Mouse (Mus musculus): ENCODE measurements around the gene Syt3.

Syt3 gene
- long read RNA-seq, experiment 1, partial matches to known transcripts: 1 of 3 reads
- long read RNA-seq, experiment 1, other reads (novel, unspliced or antisense): 0 of 3 reads
- long read RNA-seq, experiment 2, partial matches to known transcripts: 1 of 5 reads
- long read RNA-seq, experiment 2, other reads (novel, unspliced or antisense): 2 of 5 reads

DNA sequence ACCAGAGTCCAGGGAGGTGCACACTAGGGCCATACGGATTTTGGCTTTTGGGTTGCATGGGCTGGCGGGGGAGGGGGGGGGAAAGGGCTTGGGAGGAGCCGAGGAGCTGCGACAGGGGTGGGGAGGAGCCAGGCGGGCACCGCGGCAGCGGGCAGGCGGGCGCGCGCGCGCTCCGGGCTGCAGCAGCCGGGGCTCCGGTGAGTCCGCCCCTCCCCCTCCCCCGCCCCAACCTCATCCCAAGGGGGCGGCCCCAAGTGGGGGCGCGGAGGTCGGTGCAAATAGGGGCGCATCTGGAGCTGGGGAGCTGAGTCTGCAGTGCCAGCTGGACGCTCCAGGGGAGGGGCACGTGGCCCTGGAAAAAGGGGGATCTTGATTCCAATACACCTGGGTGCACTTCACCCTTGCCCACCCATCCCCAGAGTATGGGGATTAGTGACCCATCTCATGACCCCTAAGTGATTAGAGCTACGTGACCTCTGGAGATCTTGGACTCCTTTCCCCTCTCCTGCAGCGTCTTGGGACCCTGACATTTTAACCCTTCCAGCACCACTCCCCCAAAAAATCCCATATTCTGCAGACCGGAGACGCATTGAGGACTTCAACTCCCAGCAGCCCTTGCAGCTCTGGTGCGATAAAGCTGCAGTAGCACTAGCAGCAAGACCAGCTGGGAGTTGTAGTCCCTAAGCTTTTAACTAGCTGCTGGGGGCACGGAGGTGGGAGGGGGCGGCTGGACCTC, at the start of gene Syt3:
Gene Syt3, plus strand, starts transcription at position 123 of the 736 bp plus-strand sequence.
- intact Hi-C loops (cut with DNase I): no loop called here

GRCm38 (mm10) chr7:44334139-44334538, 49.8 kb upstream of the Syt3 start:
- intact Hi-C loops (cut with DNase I): no loop called here

- intact Hi-C loops (cut with DNase I): no loop called here
These were observed 48.6 kb upstream of the Syt3 start for GRCm38 (mm10) chr7:44335031-44335878.

DNA sequence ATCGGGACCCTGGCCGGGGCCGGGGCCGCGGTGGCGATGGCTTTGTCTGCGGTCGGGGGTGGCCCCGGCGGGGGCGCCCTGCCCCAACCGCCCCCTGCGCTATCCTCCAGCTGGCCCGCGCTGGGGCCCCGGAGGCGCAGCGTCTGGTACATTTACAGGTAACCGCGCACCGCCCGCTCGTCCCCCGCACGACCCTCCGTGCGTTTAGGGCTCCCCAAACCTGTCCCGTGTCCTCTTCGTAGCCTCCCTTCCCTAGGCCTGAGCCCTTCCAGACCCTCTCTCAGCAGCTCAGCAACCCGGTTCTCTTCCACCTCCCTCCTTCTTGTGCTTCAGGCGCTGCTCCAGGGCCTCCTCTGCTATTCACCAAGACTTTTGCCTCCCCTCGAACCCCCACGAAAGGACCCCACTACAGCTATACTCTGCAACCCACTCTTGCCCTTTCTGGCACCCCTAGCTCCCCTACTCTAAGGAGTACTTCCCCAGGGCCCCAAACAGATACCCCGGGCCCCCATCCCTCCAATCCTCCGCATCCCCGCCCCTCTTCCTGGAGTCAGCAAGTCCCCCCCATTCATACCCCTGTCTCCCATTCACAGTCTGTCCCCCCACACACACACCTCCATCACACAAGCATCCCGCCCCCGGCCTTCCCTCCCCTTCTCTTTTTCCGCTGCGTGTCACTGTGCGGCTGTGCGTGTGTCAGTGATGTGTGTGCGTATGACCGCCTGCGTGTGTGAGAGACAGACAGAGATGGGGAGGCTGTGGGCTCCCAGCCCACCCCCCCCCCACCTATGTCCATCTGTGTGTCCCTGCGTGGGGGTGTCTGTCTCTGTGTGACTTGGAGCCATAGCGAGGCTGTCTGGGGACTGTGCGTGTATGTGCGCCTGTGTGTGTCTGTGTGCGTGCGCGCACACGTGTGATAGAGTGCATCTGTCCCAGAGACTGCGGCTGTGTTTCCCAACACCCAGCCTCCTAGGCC, 47.6 kb upstream of the Syt3 start:
- intact Hi-C loops (cut with DNase I): no loop called here

DNA sequence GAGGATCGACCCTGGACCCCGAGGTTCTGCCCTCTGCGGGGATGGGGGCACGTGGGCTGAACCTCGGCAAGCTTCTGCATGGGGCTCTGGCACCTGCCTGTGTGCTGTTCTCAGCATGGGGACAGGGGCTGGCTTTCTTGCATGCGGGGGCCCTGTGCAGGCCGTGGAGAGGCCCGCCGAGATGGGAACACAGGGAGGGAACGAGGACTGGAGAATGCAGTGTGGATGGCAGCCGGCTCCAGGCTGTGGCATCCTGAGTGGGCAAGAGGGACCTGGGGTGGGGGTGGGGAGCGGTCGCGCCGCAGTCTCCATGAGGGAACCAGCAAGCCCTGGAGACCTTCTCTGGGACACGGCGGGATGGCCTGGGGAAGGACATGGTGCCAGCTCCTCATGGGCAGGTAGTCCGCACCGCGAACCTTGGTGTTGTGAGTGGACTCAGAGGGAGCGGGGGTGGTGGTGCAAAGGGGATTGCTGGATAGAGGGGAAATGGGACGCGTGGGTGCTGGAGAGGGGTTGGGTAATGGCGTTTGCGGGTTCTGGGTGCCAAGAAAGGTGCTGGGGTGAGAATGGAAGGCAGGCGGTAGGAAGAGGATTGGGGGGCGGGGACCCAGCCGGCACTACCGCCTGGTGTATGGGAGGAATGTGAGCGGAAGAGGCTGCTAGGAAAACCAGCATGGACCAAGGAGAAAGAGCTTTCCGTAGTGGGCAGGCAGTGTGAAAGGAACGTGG, 46.6 kb upstream of the Syt3 start:
- intact Hi-C loops (cut with DNase I): no loop called here

DNA sequence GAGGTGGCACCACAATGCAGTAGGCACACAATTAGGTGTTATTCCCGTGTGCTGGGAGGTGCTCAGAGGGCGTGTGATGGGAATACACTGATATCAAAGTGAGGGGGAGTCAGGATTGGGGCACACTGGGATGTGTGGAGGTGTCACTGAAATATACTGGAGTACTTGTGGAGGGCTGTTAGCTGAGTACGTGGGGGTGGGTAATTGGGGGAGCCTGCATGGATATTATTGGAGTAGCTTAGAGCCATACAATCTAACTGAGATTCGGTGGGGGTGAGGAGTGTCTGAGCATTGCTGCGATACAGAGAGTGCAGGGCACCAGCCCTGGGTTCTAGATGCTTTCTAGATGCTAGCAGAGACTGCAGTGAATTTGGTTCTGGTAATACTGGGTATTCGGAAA, 43.7 kb upstream of the Syt3 start:
- intact Hi-C loops (cut with DNase I): no loop called here

DNA sequence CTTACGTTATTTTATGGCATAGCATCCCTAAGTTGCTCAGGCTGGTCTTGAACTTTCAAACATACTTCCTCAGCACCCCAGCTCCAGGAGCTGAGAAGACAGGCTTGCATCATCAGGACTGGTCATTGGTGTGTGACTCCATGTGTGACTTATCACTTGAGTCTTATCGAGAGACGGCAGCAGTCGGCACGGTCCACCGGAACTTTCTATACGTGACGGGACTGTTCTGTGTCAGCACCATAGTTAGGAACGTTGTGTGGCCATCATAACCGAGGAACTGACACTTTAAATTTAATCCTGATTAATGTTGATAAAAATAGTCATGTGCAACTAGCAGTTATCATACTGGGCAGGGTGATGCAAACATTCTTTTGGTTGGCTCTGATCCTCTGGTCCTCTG, 42.8 kb upstream of the Syt3 start:
- intact Hi-C loops (cut with DNase I): no loop called here

GRCm38 (mm10) chr7:44341714-44342113, 42.2 kb upstream of the Syt3 start:
- intact Hi-C loops (cut with DNase I): no loop called here

DNA sequence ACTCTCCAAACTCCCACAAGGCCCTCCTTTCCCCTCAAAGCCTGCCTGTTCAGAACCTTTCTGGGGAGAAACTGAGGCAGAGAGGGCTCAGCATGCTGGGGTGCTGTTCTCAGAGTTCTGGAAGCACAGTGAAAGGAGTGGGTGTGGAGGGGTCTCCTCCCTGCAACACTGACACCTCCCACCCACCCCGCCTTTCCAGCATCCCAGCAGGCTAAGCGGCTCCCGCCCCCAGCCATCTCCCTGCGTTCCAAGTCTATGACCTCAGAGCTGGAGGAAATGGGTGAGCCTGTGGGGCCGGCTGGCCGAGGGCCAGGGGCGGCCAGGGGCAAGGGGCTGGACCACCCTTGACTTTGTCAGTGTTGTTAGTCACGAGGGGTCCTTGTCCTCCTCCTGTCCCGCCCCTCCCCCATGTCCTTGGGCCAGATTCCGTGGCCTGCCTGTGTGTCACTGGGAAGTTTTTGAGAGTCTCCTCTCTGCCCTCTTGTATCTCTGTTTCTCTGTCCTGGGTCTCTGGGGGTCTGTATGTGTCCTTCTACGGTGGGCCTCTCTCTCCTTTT, 40.4 kb upstream of the Syt3 start:
- intact Hi-C loops (cut with DNase I): no loop called here

GRCm38 (mm10) chr7:44344622-44345021, 39.3 kb upstream of the Syt3 start:
- intact Hi-C loops (cut with DNase I): no loop called here

DNA sequence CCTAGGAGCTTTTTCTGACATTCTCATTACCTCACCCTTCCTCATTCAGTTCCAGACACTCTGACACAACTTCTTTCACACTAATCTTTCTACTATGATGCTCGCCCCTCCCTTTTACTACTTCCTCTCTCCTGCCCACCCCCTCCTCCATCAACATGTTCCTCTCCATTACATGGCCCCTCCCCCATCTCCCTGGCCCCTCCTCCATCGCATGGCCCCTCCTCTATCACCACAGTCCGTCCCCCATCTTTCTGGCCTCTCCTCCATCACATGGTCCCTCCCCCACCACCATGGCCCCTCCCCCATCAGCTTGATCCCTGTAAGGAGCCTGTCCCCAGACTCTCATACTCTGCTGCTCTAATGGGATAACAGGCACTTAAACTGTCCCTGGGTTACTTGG, 34.9 kb upstream of the Syt3 start:
- intact Hi-C loops (cut with DNase I): no loop called here

GRCm38 (mm10) chr7:44350957-44351711, 32.8 kb upstream of the Syt3 start:
- intact Hi-C loops (cut with DNase I): loop anchor here (2.0 to 10.0 kb wide), 2 partner anchors 88 to 426 kb away; no protein-coding TSS in a partner anchor

DNA sequence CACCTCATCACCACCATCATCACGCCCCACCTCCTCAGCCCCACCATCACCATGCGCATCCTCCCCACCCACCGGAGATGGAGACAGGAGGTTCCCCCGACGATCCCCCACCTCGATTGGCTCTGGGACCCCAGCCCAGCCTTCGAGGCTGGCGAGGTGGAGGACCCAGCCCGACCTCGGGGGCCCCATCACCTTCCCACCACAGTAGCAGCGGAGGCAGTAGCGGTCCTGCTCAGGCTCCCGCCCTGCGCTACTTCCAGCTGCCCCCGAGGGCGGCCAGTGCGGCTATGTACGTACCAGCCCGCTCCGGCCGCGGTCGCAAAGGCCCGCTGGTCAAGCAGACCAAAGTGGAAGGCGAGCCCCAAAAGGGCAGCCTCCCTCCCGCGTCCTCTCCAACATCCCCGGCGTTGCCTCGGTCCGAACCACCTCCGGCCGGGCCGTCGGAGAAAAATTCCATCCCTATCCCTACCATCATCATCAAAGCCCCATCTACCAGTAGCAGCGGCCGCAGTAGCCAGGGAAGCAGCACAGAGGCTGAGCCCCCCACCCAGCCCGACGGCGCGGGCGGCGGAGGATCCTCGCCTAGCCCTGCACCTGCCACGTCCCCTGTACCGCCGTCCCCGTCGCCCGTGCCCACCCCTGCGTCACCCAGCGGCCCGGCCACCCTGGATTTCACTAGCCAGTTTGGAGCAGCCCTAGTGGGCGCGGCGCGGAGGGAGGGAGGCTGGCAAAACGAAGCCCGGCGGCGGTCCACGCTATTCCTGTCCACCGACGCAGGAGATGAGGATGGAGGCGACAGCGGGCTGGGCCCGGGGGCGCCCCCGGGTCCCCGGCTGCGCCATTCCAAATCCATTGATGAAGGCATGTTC, 31.8 kb upstream of the Syt3 start:
- intact Hi-C loops (cut with DNase I): loop anchor here (2.0 to 10.0 kb wide), 2 partner anchors 89 to 427 kb away; no protein-coding TSS in a partner anchor

DNA sequence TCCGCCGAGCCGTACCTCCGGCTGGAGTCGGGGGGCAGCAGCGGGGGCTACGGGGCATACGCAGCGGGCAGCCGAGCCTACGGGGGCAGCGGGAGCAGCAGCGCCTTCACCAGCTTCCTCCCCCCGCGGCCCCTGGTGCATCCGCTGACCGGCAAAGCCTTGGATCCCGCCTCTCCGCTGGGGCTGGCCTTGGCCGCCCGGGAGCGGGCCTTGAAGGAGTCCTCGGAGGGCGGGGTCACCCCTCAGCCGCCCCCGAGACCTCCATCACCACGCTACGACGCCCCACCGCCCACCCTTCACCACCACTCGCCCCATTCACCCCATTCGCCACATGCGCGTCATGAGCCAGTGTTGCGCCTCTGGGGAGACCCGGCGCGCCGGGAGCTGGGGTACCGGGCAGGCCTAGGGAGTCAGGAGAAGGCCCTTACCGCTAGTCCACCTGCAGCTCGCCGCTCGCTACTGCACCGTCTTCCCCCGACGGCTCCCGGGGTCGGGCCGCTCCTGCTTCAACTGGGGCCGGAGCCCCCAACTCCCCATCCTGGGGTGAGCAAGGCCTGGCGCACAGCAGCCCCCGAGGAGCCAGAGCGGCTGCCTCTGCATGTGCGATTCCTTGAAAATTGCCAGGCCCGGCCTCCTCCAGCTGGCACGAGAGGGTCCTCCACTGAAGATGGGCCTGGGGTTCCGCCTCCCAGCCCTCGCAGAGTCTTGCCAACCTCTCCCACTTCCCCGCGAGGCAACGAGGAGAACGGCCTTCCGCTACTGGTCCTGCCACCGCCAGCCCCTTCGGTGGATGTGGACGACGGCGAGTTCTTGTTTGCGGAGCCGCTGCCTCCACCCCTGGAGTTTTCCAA, 30.9 kb upstream of the Syt3 start:
- intact Hi-C loops (cut with DNase I): loop anchor here (10.0 kb wide), 1 partner anchor 428 kb away; no protein-coding TSS in a partner anchor

DNA sequence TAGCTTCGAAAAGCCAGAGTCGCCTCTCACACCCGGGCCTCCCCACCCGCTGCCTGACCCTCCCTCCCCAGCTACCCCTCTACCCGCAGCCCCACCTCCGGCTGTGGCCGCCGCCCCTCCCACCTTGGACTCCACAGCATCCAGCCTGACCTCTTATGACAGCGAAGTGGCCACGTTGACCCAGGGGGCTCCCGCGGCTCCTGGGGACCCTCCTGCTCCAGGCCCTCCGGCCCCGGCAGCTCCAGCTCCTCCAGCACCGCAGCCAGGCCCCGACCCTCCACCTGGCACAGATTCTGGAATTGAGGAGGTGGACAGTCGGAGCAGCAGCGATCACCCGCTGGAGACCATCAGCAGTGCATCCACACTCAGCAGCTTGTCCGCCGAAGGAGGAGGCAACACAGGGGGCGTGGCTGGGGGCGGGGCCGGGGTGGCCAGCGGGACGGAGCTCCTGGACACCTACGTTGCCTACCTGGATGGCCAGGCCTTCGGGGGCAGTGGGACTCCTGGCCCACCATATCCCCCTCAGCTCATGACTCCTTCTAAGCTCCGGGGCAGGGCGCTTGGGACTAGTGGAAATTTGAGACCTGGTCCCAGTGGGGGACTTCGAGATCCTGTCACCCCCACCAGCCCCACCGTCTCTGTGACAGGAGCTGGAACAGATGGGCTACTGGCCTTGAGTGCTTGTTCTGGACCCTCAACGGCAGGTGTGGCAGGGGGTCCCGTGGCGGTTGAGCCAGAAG, 30.1 kb upstream of the Syt3 start:
- intact Hi-C loops (cut with DNase I): loop anchor here (10.0 kb wide), 1 partner anchor 429 kb away; no protein-coding TSS in a partner anchor

- intact Hi-C loops (cut with DNase I): loop anchor here (10.0 kb wide), 1 partner anchor 431 kb away; no protein-coding TSS in a partner anchor
These were observed 28.5 kb upstream of the Syt3 start for GRCm38 (mm10) chr7:44355411-44355810.

All from adrenal gland (tissue).